Mouse (Mus musculus) retina, embryonic 14.5 days (tissue): ENCODE results near the gene Esyt1.
"Not testable (repeated sequence)": the region's sequence is repeated elsewhere in the genome, so short reads cannot be mapped to it uniquely, and the experiment has no call there.

ENCODE experiments used
- DNase-seq: peaks from one replicate; pipeline ENCODE4 v3.0.0-alpha.2; 2015; ENCODE audit warnings: low spot score

The Esyt1 gene

GRCm38 (mm10) chr10:128504641-128505370 is 20.9 kb downstream of the Esyt1 start:
- no peak for DNase-seq

GRCm38 (mm10) chr10:128504012-128504411 is 21.7 kb downstream of the Esyt1 start:
- no peak for DNase-seq

GRCm38 (mm10) chr10:128503532-128503931 is 22.1 kb downstream of the Esyt1 start:
- DNase-seq, result no peak

- no peak for DNase-seq
Measured at GRCm38 (mm10) chr10:128502341-128502740, 23.3 kb downstream of the Esyt1 start.

GRCm38 (mm10) chr10:128499116-128499671 is 26.5 kb downstream of the Esyt1 start:
- peak; percentile 54 for DNase-seq

- peak; percentile 97 for DNase-seq
Measured at GRCm38 (mm10) chr10:128498590-128498989, 27.1 kb downstream of the Esyt1 start, which contains the start of gene Myl6b. Myl6b (minus strand) TSS chr10:128498685.

GRCm38 (mm10) chr10:128497134-128497737 is 28.4 kb downstream of the Esyt1 start:
- no peak for DNase-seq

- DNase-seq, result no peak
Measured at GRCm38 (mm10) chr10:128496509-128497077, 29.1 kb downstream of the Esyt1 start.

- no peak for DNase-seq
Measured at GRCm38 (mm10) chr10:128495903-128496302, 29.8 kb downstream of the Esyt1 start.

- DNase-seq, result no peak
Measured at GRCm38 (mm10) chr10:128495270-128495669, 30.4 kb downstream of the Esyt1 start.

GRCm38 (mm10) chr10:128494667-128495245 is 30.9 kb downstream of the Esyt1 start:
- DNase-seq, result no peak

GRCm38 (mm10) chr10:128493695-128494666 is 31.7 kb downstream of the Esyt1 start, which contains the start of gene Myl6:
Myl6 (minus strand) TSS chr10:128494145.
- DNase-seq, result peak; percentile 99

- no peak for DNase-seq
Measured at GRCm38 (mm10) chr10:128493319-128493694, 32.4 kb downstream of the Esyt1 start.

GRCm38 (mm10) chr10:128492633-128493311 is 32.9 kb downstream of the Esyt1 start:
- peak; percentile 61 for DNase-seq

- DNase-seq, result not testable (repeated sequence)
Measured at GRCm38 (mm10) chr10:128492051-128492450, 33.6 kb downstream of the Esyt1 start.

- DNase-seq, result no peak
Measured at GRCm38 (mm10) chr10:128491495-128491894, 34.2 kb downstream of the Esyt1 start.

GRCm38 (mm10) chr10:128490912-128491311 is 34.8 kb downstream of the Esyt1 start:
- DNase-seq, result no peak

GRCm38 (mm10) chr10:128490232-128490631 is 35.4 kb downstream of the Esyt1 start:
- DNase-seq, result no peak

GRCm38 (mm10) chr10:128489785-128490184 is 35.9 kb downstream of the Esyt1 start:
- DNase-seq, result no peak

GRCm38 (mm10) chr10:128489380-128489779 is 36.3 kb downstream of the Esyt1 start:
- DNase-seq, result no peak

- DNase-seq, result no peak
Measured at GRCm38 (mm10) chr10:128488776-128489175, 36.9 kb downstream of the Esyt1 start.
